Mouse (Mus musculus) heart, adult 9 months (tissue): Measurements from ENCODE around the gene Eftud2.
A peak's percentile ranks its signal among the peaks of the same experiment; 100 is the strongest.

Experiments
- DNase-seq, 2 experiments: peaks; one replicate each; pipeline ENCODE4 v3.0.0; 2022; ENCODE audit warnings: low spot score in 2 of 2

The Eftud2 gene

DNA sequence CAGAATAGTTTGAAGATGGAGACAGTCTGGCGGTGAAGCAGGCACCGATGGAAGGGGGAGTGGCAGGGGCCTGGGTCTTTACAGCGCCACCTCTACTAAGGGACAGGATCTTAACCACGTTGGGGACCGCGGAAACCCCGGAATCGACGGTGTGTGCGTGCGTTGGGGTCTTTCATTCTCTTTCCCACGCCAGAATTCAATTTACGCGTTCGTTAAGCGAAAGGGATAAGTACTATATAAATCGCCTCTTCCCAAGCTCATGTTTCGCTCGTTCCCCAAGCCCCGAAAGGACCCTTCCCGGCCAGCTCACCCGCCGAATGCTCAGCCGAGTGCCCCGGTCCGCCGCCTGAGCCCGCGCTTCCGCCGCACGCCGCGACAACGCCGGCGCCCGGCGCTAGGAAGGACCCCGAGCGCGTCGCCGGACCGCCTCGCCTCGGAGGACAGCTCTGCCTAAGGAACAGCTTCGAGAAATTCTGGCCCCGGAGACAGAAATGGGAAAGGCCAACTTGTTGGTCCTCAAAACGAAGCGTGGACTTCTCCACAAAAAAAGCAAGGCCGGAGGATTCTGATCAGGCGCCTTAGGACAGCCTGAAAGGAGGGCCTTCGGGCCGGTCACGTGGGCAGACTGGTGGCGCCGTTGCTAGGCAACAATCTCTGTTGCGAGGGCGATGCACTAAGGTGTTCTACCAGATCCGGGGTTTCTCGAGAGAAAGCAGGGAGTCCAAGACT, at the start of gene Eftud2, which contains the start of gene Ccdc103:
Gene Eftud2 (minus strand): TSS at position 401 of the 729 bp plus-strand sequence.
Gene Ccdc103 (plus strand): TSS at position 620 of the 729 bp plus-strand sequence.
- DNase-seq = peak; percentile 91 to 95

GRCm38 (mm10) chr11:102925351-102925717, 44.5 kb upstream of the Eftud2 start:
- DNase-seq = no peak

DNA sequence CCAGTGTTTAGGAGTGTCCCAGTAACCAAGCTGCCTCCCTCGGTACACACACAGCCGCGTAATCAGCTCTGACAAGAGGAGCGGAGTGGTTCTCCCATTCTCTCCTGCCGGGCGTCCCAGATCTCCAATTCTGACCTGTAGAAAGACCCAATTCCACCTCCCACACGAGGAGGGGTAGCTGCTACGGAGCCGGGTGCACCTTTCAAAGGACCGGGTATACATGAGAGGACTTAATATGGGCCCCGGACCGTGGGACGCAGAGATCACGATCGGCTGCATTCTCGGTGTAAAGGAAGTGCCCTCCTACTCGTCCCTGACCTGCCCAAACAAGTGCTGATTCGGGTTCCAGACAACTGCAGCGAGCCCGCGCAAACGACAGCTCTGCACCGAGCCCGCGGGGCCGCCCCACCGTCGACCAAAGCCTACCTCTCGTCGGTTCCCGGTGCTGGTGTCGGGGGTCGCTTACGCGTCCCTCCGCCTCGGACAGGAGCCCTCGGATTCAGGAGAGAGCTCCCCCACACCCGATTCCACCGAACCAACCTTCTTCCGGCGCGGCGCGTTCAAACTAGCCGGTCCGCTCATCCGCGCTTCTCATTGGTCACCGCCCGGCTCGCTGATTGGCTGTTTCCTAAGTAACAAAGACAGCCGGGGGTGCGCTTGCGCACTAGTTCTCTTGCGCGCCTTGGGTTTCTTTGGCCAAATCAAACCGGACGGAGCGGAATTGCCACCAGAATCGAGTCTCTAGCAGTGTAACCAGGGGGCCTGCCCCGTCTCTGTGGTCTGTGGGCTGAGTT, 44.0 kb upstream of the Eftud2 start, which contains the start of gene Kif18b:
Gene Kif18b (minus strand): TSS at position 568 of the 794 bp plus-strand sequence.
- peak; percentile 93 to 95 for DNase-seq

DNA sequence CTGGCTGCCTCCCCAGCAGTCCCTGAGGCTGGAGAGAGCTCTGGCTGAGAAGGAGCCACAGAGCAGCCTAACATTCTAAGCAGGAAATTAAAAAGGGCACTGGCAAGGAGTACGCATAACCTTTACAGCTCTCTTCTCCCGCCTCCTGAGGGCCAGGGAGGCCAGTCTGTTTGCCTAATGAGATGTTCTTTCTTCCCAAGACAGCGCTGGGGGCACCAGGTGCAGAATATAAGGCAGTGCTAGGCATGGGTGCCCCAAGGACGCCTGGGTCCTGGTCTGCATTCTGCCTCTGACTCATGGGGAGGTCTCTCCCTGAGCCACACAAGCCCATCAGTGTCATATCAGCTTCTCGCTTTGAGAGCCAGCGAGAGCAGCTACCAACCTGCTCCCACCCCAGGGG, 40.7 kb upstream of the Eftud2 start:
- no peak for DNase-seq

DNA sequence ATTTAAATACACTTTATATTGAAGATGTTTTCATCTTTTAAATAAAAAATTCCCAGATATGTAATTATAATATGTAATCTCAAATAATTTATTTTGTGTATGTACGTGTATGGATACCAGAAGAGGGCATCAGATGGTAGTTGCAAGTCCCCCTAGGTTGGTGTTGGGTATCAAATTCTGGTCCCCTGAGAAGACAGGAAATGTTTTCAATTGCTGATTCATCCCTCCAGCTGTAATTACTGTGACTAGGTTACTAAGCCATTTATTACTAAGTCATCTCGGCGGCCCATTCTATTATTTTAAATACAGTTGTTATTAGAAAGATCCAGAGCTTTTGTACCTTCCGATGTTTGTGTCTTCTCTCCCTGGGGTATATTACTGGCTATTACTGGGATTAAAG, 37.3 kb upstream of the Eftud2 start:
- DNase-seq = no peak

GRCm38 (mm10) chr11:102915380-102915779, 34.6 kb upstream of the Eftud2 start:
- no peak for DNase-seq

DNA sequence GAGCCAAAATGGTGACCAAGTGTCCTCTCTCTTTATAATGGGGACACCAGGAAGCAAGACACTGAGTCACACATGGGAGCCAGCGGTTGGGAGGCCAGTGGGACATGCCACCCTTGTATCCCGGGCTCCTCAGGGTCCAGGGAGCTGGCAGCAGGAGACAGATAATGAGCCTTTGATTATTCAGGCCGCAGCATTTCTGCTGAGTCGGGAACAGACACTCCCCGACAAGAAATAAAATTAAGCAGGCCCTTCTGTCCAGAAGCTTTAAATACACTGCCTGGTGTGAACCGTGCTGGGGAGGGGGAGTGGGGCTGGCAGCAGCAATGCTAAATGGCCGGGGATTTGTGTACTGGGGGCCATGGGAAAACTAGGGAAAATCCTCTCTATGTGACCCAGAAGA, 30.6 kb upstream of the Eftud2 start:
- DNase-seq = no peak

GRCm38 (mm10) chr11:102903654-102904053, 22.9 kb upstream of the Eftud2 start:
- DNase-seq = no peak

GRCm38 (mm10) chr11:102902107-102902506, 21.3 kb upstream of the Eftud2 start:
- DNase-seq = no peak

DNA sequence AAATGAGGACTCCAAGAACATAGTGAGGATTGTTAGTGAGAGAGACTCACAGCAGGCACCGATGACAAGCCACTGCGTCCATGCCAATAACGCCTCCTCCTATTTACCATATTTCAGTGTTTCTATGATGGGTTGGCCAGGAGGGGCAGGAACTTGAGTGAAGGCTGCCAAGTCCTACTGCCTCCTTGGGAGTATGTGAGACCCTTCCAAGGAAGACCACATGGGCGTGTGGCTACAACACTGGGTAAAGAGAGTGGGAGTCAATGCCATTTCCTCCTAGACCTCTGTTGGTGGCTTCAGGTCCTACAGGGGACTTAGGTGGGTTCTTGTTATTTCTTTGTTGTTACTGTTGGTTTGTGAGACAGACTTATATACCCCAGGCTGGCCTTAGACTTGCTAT, 20.4 kb upstream of the Eftud2 start:
- no peak for DNase-seq

- DNase-seq = peak; percentile 48 to 63
Measured at GRCm38 (mm10) chr11:102900763-102901162, 20.0 kb upstream of the Eftud2 start, which contains the start of gene Gfap. Gfap (minus strand) TSS chr11:102900912.

DNA sequence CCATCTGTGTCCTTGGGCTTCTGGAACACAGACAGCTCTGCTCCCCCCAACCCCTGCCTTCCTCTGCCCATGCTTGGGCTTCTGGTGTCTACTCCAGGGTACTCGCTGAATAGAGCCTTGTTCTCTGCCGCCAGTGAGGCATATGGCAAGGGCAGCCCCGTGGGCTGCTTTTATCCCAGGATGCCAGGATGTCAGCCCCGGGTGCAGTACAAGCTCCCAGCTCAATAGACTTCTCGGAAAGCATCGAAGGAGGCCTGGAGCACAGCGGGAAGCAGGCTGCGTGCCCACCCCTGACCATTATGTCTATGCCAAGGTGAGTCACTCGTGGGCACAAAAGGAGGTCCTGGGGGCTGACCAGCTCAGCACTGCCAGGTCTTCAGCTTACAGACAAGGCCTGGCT, 17.6 kb upstream of the Eftud2 start:
- no peak for DNase-seq

GRCm38 (mm10) chr11:102896641-102897040, 15.9 kb upstream of the Eftud2 start:
- DNase-seq = no peak

DNA sequence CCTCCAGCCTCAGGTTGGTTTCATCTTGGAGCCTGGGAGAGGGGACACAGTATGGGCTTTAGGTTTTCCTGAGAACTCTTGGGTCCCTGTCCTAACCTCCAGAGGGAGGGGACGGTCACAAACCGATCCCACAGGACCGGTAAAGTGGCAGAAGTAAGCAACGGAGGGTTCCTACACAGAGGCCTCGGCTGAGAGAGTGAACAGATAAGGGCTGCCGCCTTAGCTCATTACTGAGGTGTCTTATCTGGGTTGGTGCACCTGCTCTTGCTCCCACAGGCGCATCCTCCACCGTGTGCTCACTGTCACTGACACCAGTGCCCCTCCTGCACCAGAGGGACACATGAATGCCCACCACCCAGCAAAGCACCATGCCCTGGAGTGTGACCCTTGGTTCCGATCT, 15.0 kb upstream of the Eftud2 start:
- DNase-seq = no peak

- DNase-seq = no peak
Measured at GRCm38 (mm10) chr11:102894716-102895115, 13.9 kb upstream of the Eftud2 start.

DNA sequence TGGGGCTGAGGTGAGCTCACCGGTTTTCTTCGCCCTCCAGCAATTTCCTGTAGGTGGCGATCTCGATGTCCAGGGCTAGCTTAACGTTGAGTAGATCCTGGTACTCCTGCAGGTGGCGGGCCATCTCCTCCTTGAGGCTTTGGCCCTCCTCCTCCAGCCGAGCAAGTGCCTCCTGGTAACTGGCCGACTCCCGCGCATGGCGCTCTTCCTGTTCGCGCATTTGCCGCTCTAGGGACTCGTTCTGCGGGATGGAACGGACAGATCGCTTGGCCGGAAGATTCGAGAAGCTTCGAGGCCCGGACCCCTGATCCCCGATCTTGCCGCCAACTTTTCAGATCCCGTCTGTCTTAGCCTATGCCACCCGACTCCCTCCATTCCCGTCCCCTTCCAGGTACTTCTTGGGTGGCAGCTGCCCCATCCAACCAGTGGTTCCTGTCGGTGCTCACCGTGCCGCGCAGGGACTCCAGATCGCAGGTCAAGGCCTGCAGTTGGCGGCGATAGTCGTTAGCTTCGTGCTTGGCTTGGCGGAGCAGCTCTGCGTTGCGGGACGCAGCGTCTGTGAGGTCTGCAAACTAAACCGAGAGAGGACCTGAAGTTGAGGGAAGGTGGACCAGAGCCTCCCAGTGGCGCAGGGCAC, 12.3 kb upstream of the Eftud2 start:
- peak; percentile 33 to 45 for DNase-seq

GRCm38 (mm10) chr11:102890096-102890495, 9.3 kb upstream of the Eftud2 start:
- no peak for DNase-seq

DNA sequence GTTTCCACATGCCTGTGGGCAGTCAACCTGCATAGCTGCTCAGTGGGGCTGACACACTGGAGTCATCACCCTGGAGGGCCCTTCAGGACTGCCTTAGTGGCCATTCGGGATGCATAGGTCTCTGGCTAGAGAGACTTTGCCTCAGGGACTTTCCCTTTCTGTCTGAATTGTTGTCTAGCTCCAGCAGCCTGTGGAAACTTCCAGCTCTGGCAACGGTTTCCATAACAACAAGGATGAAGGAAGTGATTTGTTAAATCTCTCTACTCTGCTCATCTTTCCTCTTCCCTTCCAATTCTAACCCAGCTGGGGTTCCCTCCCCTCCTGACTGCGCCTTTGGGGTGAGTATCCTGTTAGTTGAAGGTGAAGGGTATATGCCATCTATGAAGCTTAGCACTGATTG, 7.3 kb upstream of the Eftud2 start:
- no peak for DNase-seq

DNA sequence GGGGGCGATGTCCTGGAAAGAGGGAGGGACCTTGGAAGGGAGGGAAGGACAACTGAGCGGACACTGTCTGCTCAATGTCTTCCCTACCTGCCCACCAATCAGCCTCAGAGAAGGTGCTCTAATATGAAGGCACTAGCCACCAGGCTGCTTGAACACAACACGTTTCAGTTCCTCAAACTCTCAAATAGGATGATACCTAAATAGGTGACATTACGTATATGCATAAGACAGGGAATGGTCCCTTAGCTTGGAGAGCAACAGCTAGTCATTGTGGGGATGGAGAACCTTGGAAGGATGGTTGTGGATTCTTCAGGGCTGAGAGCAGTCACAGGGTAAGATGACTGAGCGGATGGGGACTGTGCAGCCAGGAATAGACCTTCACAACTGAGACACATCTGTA, 6.6 kb upstream of the Eftud2 start:
- no peak for DNase-seq

DNA sequence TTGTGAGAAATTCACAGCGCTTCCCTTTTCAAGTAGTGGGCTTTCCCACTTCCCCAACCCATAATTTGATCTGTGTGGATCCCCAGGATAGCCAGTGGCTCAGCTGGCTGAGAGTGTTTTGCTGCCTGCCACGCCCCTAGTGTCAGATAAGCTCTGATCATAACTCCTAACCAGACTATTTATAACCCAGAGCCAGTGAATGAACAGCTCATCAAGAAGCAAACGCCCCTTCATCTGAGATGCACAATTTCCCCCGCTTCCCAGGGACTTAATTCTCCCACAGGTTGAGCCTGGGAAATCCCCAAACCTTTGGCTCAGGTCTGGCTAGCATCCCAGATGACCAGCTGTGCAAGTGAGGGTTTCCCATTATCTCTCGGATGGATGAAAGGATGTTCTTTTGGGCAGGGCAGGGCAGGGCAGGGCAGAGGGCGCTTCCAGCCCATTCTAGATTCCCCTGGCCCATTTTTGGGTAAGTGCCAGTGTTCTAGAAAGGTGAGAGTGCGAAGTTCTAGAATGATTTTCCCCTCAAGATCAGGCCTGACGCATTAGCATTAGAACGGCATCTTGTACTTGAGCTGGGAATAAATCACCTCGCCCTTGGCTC, 3.9 kb upstream of the Eftud2 start, which contains the start of gene Fam187a:
Gene Fam187a (plus strand): TSS at position 554 of the 604 bp plus-strand sequence.
- no peak for DNase-seq

DNA sequence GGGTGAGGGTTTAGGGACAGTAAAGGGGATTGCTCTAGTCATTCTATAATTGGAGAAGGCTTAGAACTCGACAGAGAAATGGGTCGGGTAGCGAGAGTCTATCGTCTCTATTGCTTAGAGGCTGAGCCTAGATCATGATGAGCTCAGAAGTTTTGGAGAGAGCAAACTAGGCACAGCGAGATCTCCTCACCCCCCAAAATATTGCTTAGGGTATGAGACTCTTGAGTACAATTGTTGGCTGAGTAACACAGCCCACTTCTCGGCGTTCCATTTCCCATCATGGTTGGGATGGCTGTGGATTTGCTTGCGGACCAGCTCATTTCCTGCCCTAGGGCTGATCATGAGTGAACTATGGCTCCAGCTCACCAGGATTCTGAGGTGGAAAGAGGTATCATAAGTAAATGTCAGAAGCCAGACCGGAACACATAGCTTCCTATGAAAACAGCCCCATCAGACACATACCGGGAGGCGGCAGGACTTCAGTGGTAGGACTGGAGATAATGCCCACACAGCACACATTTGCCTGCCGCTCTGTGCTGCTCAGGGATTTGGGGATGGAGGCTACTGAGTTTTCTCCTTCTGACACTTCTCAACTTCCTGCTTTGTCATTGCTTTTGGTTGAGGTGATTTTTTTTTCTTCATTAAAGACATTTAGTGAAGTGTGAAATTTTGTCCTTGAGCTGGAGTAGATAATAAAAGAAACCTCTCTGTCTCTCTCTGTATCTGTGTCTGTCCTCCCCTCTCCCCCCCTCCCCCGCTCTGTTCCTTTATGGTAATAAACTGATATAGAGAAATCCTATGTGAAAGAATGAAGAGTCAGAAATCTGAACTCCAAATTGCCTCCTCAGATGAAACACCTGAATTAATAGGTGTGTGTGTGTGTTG, 771 bp upstream of the Eftud2 start:
- DNase-seq = no peak
